Mouse (Mus musculus): ENCODE measurements around the gene Rere.
"Not testable (repeated sequence)": the region's sequence is repeated elsewhere in the genome, so short reads cannot be mapped to it uniquely, and the experiment has no call there.

Rere gene

GRCm38 (mm10) chr4:150551390-150551789 lies 269.9 kb downstream of the Rere start:
- DNase-seq (ENCODE audit: low spot score in 2 of 2) = no peak

GRCm38 (mm10) chr4:150552751-150553600 lies 271.5 kb downstream of the Rere start:
- DNase-seq (ENCODE audit: low spot score in 2 of 2) = no peak

- DNase-seq (ENCODE audit: low spot score in 2 of 2) = no peak
Measured at GRCm38 (mm10) chr4:150555783-150556182, 274.3 kb downstream of the Rere start.

- peak; percentile 88 to 92 for DNase-seq (ENCODE audit: low spot score in 2 of 2)
Measured at GRCm38 (mm10) chr4:150556382-150557221, 275.2 kb downstream of the Rere start.

- not testable (repeated sequence) for DNase-seq (ENCODE audit: low spot score in 2 of 2)
Measured at GRCm38 (mm10) chr4:150557289-150557688, 275.8 kb downstream of the Rere start.

DNA sequence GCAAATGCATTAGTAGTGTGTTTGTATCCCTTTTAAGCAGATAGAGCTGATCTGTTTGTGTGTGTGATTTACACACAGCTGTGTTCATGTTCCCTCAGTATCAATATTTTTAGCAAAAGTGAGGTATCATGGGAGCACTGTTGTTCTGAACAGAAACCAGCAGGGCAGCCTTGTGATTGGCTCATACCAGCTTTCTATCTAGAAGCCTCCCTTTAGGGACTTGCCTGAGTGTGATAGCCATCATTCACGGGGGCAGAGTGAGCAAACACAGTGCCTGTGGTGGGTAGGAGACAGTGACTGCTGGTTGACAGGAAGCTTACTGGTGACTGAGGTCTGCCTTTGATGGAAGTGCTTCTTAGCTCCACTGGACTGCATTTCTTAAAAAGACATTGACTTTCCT lies 276.5 kb downstream of the Rere start:
- no peak for DNase-seq (ENCODE audit: low spot score in 2 of 2)

DNA sequence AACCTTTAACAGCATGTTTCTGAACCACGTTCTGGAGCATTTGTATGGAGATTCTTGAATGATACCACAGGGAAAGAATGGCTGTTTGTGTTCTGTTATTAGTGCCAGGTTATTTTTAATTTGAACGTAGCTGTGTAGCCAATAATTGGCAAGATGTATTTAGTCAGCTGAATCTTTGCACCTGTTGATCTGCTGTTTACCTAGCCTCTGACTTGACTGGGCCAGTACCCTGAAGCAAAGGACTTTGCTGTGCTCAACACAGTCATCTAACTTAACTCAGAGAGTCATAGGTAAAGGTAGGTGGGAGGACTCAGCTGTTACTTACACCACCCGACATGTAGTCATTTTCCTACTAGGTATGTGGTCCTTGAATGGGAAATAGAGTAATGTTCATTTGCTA lies 278.1 kb downstream of the Rere start:
- no peak for DNase-seq (ENCODE audit: low spot score in 2 of 2)

DNA sequence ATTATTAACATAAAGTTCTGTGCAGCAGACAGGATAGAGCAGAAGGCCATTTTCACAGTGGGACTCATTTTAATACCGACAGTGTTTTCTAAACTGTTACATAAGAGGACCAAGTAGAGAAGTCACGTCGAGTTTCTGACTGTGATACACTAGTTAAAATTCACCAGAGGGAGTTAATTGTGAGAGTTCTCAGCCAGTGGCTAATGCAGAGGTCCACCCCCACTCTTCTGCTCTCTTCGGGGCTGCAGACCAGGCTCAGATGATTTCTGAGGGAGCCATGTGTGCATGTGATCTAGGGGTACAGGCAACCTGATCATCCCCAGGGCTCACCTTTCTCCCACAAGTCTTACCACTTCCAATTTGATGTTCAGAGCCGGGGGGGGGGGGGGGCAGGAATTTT lies 281.8 kb downstream of the Rere start:
- DNase-seq (ENCODE audit: low spot score in 2 of 2) = no peak

DNA sequence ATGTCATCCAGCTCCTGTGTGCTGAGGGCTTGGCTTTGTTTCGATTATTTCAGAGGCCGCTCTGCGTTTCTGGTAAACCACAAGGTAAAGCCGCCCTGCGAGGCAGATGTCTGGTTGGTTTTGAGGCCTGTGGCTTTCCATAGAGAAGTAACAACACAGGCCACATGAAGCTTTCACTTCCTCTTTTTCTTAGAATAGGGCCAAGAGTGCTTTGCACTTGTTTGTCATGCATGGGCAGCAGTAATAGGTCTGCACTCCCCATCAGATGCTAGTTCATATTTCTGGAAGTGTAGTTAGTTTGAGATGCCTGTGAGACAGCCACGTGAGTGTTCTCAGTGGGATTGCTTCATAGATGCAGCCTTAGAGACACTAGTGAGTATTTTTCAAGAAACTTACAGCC lies 284.7 kb downstream of the Rere start:
- DNase-seq (ENCODE audit: low spot score in 2 of 2) = no peak

- DNase-seq (ENCODE audit: low spot score in 2 of 2) = no peak
Measured at GRCm38 (mm10) chr4:150568318-150569134, 287.1 kb downstream of the Rere start.

DNA sequence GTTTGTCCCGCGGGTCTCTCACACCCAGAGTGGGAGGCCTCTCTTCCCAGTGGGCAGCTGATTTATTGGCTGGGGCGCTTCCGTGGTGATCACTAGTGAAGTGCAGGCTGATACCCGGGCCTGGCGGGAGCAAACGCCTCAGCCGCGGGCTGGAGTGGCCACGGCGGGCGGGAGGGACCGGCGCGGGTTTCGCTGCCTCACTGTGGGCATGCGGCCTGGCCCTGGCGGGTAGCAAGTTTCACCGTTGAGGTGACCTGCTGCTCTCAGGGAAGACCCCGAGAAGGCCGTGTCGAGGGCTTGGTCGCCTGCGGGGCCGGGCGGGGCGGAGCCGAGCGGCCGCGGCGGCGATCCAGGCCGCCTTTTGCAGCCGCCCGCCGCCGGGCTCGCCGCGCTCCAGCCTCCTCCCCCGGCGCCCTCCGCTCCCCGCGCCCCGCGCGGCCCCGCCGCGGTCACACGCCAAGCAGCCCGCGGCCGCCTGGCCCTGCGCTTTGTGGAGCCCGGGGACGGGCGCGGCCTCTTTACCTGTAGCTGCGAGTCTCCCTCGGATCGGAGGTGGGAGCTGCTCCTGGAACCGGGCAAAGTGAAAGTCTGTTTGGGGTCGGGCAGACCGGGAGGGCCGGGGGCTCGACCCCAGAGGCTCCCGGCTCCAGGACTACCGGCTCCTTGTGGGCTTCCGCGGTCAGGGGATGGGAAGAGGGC lies 287.8 kb downstream of the Rere start:
- peak; percentile 75 to 76 for DNase-seq (ENCODE audit: low spot score in 2 of 2)

DNA sequence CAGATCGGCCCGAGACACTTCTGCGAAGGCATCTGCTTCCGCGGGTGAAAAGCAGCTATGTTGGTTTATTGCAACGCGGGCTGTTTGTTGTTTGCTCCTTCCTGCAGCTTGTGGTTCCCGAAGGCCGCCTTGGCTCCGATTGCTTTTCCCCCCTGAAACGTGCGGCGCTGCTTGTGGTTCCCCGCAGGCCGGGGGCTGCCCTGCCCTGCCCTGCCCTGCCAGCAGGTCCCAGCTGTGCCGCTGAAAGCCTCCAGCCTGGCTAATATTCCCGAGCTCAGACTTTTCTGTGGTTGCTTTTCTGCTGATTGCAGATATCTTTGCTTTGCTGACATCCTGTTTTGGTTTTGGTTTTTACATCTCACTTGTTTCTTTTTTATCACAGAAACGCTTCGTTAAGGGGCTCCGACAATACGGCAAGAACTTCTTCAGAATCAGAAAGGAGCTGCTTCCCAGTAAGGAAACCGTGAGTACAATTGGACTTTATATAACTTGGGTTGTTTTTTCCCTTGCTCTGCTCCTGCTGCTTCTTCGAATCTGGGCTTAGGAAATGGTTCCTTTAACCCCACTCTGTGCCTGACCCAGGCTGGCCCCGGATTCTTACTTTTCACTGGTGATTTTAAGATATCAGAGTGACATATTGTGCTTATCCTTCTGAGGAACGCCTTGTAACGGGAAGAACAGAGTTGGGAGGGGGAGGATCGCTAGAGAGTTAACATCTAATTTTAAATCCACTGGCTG lies 288.6 kb downstream of the Rere start:
- DNase-seq (ENCODE audit: low spot score in 2 of 2) = peak in 1 of 2 experiments; percentile 62

DNA sequence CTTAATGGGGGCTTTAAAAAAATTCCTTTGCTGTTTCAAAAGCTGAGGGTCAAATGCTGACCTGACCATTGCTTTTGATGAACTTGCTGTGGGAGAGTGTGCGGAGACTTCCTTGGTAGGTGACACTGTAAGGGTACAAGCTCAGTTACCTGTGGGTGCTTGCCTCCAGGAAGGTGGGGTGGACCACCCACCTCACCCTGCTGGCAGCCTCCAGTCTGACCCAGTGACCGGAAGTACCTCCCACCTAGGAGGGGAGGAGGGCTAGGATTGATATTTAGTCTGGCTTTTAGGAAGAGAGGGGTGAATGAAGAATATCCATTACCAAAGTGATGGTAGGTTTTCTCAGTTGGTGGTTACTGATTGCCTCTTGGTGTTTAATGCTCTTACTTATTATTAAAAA lies 289.3 kb downstream of the Rere start:
- DNase-seq (ENCODE audit: low spot score in 2 of 2) = no peak

DNA sequence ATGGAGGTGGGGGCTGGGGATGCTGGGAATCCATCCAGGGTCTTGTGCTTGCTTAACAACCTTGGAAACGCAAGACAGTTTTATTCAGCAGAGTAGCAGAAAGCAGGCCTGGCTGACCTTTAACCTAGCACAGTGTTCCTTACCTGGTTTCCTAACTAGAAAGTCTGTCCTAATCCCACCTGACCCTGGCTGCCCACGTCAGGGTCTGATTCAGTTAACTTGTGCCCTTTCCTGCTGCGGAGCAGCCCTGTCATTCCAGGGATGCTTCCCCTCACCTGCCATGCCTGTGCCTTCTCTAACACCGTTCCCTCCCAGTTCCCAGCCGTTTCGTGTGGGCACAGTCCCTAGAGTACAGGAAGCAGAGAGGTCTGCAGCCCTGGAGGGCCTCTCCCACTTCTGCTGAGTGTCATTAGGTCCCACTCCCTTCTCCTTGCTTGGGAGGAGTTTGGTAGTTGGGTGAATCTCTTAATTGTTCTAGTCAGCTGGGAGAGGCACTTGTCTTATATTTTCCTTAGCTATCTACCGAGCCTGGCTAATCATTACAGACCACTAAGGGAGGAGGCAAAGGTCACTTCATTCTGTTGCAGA lies 290.8 kb downstream of the Rere start:
- no peak for DNase-seq (ENCODE audit: low spot score in 2 of 2)

DNA sequence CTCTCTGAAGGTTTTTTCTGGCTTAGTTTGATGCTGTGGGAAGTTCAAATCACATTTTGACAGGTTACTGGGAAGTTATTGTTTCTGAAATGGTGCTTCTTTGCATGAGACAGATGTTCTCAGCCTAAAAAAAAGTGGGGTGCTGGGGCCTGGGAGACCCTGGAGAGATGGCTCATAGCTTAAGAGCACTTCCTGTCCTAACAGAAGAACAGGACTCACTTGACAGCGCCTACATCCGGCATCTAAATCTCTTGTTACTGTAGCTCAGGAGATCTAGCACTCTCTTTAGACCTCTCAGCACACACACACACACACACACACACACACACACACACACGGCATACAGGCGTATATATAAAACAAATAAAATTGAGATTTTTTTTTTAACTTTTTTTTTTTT lies 291.5 kb downstream of the Rere start:
- no peak for DNase-seq (ENCODE audit: low spot score in 2 of 2)

- no peak for DNase-seq (ENCODE audit: low spot score in 2 of 2)
Measured at GRCm38 (mm10) chr4:150575363-150576092, 294.1 kb downstream of the Rere start.

DNA sequence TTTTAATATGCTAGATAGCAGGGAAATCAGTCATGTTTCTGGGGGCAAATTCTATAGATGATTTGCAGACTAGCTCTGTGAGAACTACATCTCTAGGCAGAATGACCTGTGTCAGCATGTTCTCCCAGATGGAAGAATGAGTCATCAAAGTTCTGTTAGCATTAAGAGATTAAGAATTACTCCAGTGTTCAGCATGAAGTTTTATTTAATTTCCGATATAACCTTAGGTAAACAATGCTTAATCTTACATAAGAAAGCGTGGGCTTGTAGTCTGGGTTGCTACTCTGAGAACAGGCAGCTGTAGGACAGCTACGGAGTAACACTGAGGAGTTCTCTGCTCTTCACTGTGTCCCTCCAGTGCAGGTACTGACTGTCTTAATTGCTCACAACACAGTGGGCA lies 294.9 kb downstream of the Rere start:
- DNase-seq (ENCODE audit: low spot score in 2 of 2) = no peak

DNA sequence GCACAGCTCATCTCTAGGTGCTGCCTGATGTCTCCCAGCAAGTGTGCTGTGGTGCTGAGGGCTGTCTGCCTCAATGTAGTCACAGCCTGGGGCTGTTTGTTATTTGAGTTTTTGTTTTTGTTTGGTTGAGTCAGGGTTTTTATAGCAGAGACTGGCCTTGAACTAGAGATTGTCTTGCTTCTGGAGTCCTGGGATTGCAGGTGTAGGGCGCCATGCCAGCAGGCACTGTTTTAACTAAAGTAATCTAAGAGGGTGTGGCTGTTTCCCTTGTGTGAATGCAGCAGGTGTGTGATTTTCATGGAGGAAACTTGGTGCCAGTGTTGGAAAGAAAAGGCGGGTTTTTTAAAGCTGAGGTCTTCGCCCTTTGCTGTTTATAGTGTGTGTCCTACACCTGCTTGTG lies 296.6 kb downstream of the Rere start:
- no peak for DNase-seq (ENCODE audit: low spot score in 2 of 2)

GRCm38 (mm10) chr4:150581931-150582723 lies 300.7 kb downstream of the Rere start:
- DNase-seq (ENCODE audit: low spot score in 2 of 2) = no peak
